Mouse (Mus musculus) monocyte, adult 5-6 weeks (primary cell): ENCODE results near the gene Slc28a3. TPM values are rescaled to one million over a fixed set of nuclear protein-coding genes. Genes with fewer than 3 reads are reported as not detected.

Experiments used
- total RNA-seq: library from RNA; stranded (forward); fragments of 200-1000, 200-491, 200-594 nt; gene quantifications from 3 replicates; pipeline ENCODE4 v1.2.3, GENCODE M21; 2017

The Slc28a3 gene
- total RNA-seq, 1 experiment from 2014 or later = not detected

Other genes with a start within 250 kb of the Slc28a3 start
- 16.4 to 20.7 TPM (median 20.3 TPM) in 3 replicates for gene 2210016F16Rik, start 225.7 kb downstream of the Slc28a3 start, total RNA-seq
- gene Rmi1, start 208.6 kb downstream of the Slc28a3 start, total RNA-seq = 24.3 to 29.6 TPM (median 27.1 TPM) in 3 replicates
- 1,699 to 1,884 TPM (median 1,722 TPM) in 3 replicates for gene Hnrnpk, start 207.5 kb downstream of the Slc28a3 start, total RNA-seq
- gene Ntrk2, start 195.7 kb upstream of the Slc28a3 start, total RNA-seq = not detected in 3 replicates